Comparison of ENCODE assay signal across 20 mouse cellular contexts in genomic region chr11:68787222-68787621, GRCm38 (mm10).
DNase-seq lines count a peak whose midpoint lies in the region; TF ChIP-seq lines count a peak whose summit lies in the region.
"Had no signal": no experiment of that assay in that cellular context is flagged by ENCODE, and none has a peak within 500 bp of the region (broad histone marks: within the 10 kb centered on the region; RNA-seq: fewer than 3 reads in every experiment).

No protein-coding gene starts in this region.

- TF ChIP-seq CTCF in cerebellum, adult 2 months (IDR thresholded peaks at IDR 0.05; ENCODE audit: borderline replicate concordance, insufficient read depth, low read depth, low read length), result no peak
- TF ChIP-seq CTCF in gastrocnemius, adult 2 months (IDR thresholded peaks at IDR 0.05), result no peak

- no peak for TF ChIP-seq POLR2A in cerebellum, adult 2 months (IDR thresholded peaks at IDR 0.05; ENCODE audit: borderline replicate concordance, insufficient read depth, low read length)

- intact Hi-C loops in gastrocnemius, adult 2 months (cut with DNase I), result no loop called here

- H3K4me1 ChIP-seq in cerebellum, adult 2 months (ENCODE audit: control insufficient read depth, insufficient read depth, low read length), result peaks cover 7% of the 10 kb centered on the region; the same call in 1 of the 2 replicates
- H3K4me1 ChIP-seq: embryonic facial prominence, embryonic 10.5 days; forebrain, embryonic 13.5 days; heart, embryonic 13.5 days had no signal

- WGBS in cerebellum, adult 2 months, result 30% methylated on average over 9 of the region's 9 CpGs

- no peaks in the 10 kb centered on the region for H3K27me3 ChIP-seq in cerebellum, adult 2 months (ENCODE audit: control insufficient read depth, insufficient read depth, low read length)
- H3K27me3 ChIP-seq: CH12.LX; forebrain, embryonic 13.5 days; heart, embryonic 13.5 days had no signal

- H3K4me3 ChIP-seq in cerebellum, adult 2 months (replicated peaks; ENCODE audit: insufficient read depth, low read depth, low read length), result no peak overlapping the region
- no peak overlapping the region for H3K4me3 ChIP-seq in gastrocnemius, adult 2 months
- H3K4me3 ChIP-seq: embryonic facial prominence, embryonic 10.5 days; forebrain, embryonic 13.5 days; heart, embryonic 13.5 days had no signal

- H3K27ac ChIP-seq in cerebellum, adult 2 months (ENCODE audit: insufficient read depth, low read length), result no peak overlapping the region
- H3K27ac ChIP-seq in gastrocnemius, adult 2 months, result no peak overlapping the region
- H3K27ac ChIP-seq: embryonic facial prominence, embryonic 10.5 days; forebrain, embryonic 13.5 days; heart, embryonic 13.5 days; kidney, postnatal 0 days had no signal

- DNase-seq in cerebellum, adult 2 months, result peak; percentile 56 to 70
- no peak for DNase-seq in cerebellum, postnatal 4 days (ENCODE audit: low spot score in 2 of 2)
- peak; percentile 51 for DNase-seq in gastrocnemius, adult 2 months
- no peak for DNase-seq in gastrocnemius, postnatal 25 days
- DNase-seq in cerebellum, postnatal 10 days, result peak; percentile 65 to 70
- peak; percentile 38 for DNase-seq in skeletal muscle tissue, adult 2 months (ENCODE audit: low read depth, low spot score)
- DNase-seq in layer of hippocampus, adult 9-10 months (ENCODE audit: low spot score), result no peak
- DNase-seq in spleen, postnatal 14 days (ENCODE audit: low spot score in 2 of 2), result no peak
- DNase-seq: adrenal gland, adult 8-10 months; forebrain, postnatal 0 days; gastrocnemius, postnatal 14 days; heart, adult 11 months; heart, postnatal 36 days; kidney, adult 11 months; kidney, adult 9 months had no signal

Comparison
In these comparisons a context has a peak if more than half of its experiments do, and no peak if none do; other contexts are left out.
1. DNase-seq: peak in cerebellum, adult 2 months (2 of 2), gastrocnemius, adult 2 months (single experiment), cerebellum, postnatal 10 days (2 of 2) and skeletal muscle tissue, adult 2 months (single experiment); none in cerebellum, postnatal 4 days (0 of 2), gastrocnemius, postnatal 25 days (single experiment), layer of hippocampus, adult 9-10 months (single experiment) and spleen, postnatal 14 days (0 of 2).